8 mouse cellular contexts compared by ENCODE assay signal in genomic region chr10:39368572-39369135, GRCm38 (mm10). TPM values are rescaled to one million over a fixed set of nuclear protein-coding genes. Genes with fewer than 3 reads are reported as not detected.
DNase-seq lines count a peak whose midpoint lies in the region; ATAC-seq and TF ChIP-seq lines count a peak whose summit lies in the region.

Fyn (plus strand) TSS chr10:39368855.

- intact Hi-C loops in left cerebral cortex, postnatal 4 days (cut with DNase I): no loop called here

- peak within 1 kb of the TSS; percentile 86 for H3K4me3 ChIP-seq in spleen, adult 2 months (ENCODE audit: extremely low read depth, insufficient read depth, insufficient read length)
- peak within 1 kb of the TSS; percentile 88 for H3K4me3 ChIP-seq in brown adipose tissue, adult 24 weeks (ENCODE audit: insufficient read depth, low read depth, low read length)
- peak within 1 kb of the TSS; percentile 85 for H3K4me3 ChIP-seq in heart, embryonic 16.5 days (ENCODE audit: low read length)
- peak within 1 kb of the TSS; percentile 91 for H3K4me3 ChIP-seq in neural tube, embryonic 14.5 days (ENCODE audit: low read depth, low read length)

- H3K27me3 ChIP-seq in spleen, adult 2 months (ENCODE audit: control insufficient read depth, insufficient read depth, low read length): no peaks in the 10 kb centered on the region
- no peaks in the 10 kb centered on the region for H3K27me3 ChIP-seq in heart, embryonic 16.5 days (ENCODE audit: control insufficient read depth, insufficient read depth, low read length)
- H3K27me3 ChIP-seq in neural tube, embryonic 14.5 days (ENCODE audit: control insufficient read depth, insufficient read depth, low read length): no peaks in the 10 kb centered on the region

- peaks cover 6% of the 10 kb centered on the region; the same call in 1 of the 2 replicates for H3K4me1 ChIP-seq in spleen, adult 2 months (ENCODE audit: control insufficient read depth, insufficient read depth, insufficient read length)
- H3K4me1 ChIP-seq in brown adipose tissue, adult 24 weeks (ENCODE audit: control insufficient read depth, insufficient read depth, insufficient read length, low read length): 0 out of 2 replicates have a peak, but pooled peaks cover 2% of the 10 kb centered on the region
- peaks cover 14% of the 10 kb centered on the region for H3K4me1 ChIP-seq in heart, embryonic 16.5 days (ENCODE audit: control insufficient read depth, insufficient read depth, low read length)
- H3K4me1 ChIP-seq in neural tube, embryonic 14.5 days (ENCODE audit: control insufficient read depth, insufficient read depth, low read length): peaks cover 28% of the 10 kb centered on the region

- peak within 1 kb of the TSS; percentile 89 for H3K9ac ChIP-seq in heart, embryonic 16.5 days (ENCODE audit: low read length)
- H3K9ac ChIP-seq in neural tube, embryonic 14.5 days (replicated peaks; ENCODE audit: low read depth, low read length): peak within 1 kb of the TSS; percentile 99

- H3K9me3 ChIP-seq in heart, embryonic 16.5 days (replicated peaks; ENCODE audit: control insufficient read depth, low read length): no peaks in the 10 kb centered on the region
- H3K9me3 ChIP-seq in neural tube, embryonic 14.5 days (ENCODE audit: control insufficient read depth, low read length): no peaks in the 10 kb centered on the region

- no peak for DNase-seq in spleen, adult 2 months (ENCODE audit: low read depth in 1 of 2, low spot score in 2 of 2)
- DNase-seq in spleen, postnatal 4 days (ENCODE audit: low spot score in 2 of 2): no peak
- DNase-seq in left cerebral cortex, postnatal 4 days: no peak
- no peak for DNase-seq in right cerebral cortex, postnatal 4 days
- no peak for DNase-seq in ovary, postnatal 10 days (ENCODE audit: low spot score)

- ATAC-seq in heart, embryonic 16.5 days (replicated peaks; ENCODE audit: extremely low read depth, insufficient read depth, low FRiP score): no peak
- ATAC-seq in neural tube, embryonic 14.5 days (ENCODE audit: low read depth): no peak

- WGBS in spleen, adult 2 months: 13% methylated on average over 8 of the region's 8 CpGs
- 26% methylated on average over 8 of the region's 8 CpGs for WGBS in heart, embryonic 16.5 days
- 38% methylated on average over 8 of the region's 8 CpGs for WGBS in neural tube, embryonic 14.5 days

- H3K4me2 ChIP-seq in heart, embryonic 16.5 days (ENCODE audit: low read depth, low read length): peak within 1 kb of the TSS; percentile 68
- peak within 1 kb of the TSS; percentile 77 for H3K4me2 ChIP-seq in neural tube, embryonic 14.5 days (ENCODE audit: low read depth, low read length)

- no peaks in the 10 kb centered on the region for H3K36me3 ChIP-seq in spleen, adult 2 months (ENCODE audit: control insufficient read depth, insufficient read depth, low read length)
- no peaks in the 10 kb centered on the region for H3K36me3 ChIP-seq in heart, embryonic 16.5 days (ENCODE audit: control insufficient read depth, insufficient read depth)
- H3K36me3 ChIP-seq in neural tube, embryonic 14.5 days (ENCODE audit: control insufficient read depth, insufficient read depth, low read length): no peaks in the 10 kb centered on the region

- TF ChIP-seq POLR2A in spleen, adult 2 months (IDR thresholded peaks at IDR 0.05; ENCODE audit: low read depth, low read length): no peak

- H3K27ac ChIP-seq in spleen, adult 2 months (ENCODE audit: insufficient read depth, low read length): peak within 1 kb of the TSS; percentile 86
- peak within 1 kb of the TSS; percentile 77 for H3K27ac ChIP-seq in brown adipose tissue, adult 24 weeks (replicated peaks; ENCODE audit: low read depth, low read length)
- H3K27ac ChIP-seq in heart, embryonic 16.5 days (ENCODE audit: low read length): peak within 1 kb of the TSS; percentile 88
- peak within 1 kb of the TSS; percentile 99 for H3K27ac ChIP-seq in neural tube, embryonic 14.5 days (ENCODE audit: low read depth, low read length)

- TF ChIP-seq CTCF in spleen, adult 2 months (IDR thresholded peaks at IDR 0.05; ENCODE audit: extremely low read depth, insufficient read depth, insufficient read length, insufficient replicate concordance): no peak

RNA-seq across cellular contexts. Expression of gene Fyn, which starts in this region (rescaled TPM):
- 36.9 and 38.0 TPM in 2 replicates for polyA plus RNA-seq in spleen, adult 2 months (2012; rRNA removed)
- 7.1 and 7.6 TPM in 2 replicates for polyA plus RNA-seq in brown adipose tissue, adult 24 weeks (2012; ENCODE audit: insufficient read depth, insufficient read length, missing spikeins)
- polyA plus RNA-seq in heart, embryonic 16.5 days (2015; fragmentation: Nextera tagmentation; extraction: Ambion mirVana): 14.6 and 15.0 TPM in 2 replicates
- 100 to 1,000 TPM; 211 to 217 TPM for total RNA-seq in left cerebral cortex, postnatal 4 days (2021)
- polyA plus RNA-seq in neural tube, embryonic 14.5 days (2014; fragmentation: Nextera tagmentation; extraction: Ambion mirVana): 106 and 113 TPM in 2 replicates
